Mouse (Mus musculus) T-helper 1 cell (primary cell): ENCODE results near the gene Tulp2.
"Not testable (repeated sequence)": the region's sequence is repeated elsewhere in the genome, so short reads cannot be mapped to it uniquely, and the experiment has no call there.

Experiments
- in situ Hi-C: fragments of 300-600 bp; cut with MboI, MseI; formaldehyde crosslinking; loops from one replicate; pipeline ENCODE4 v1.15.1; 2025; ENCODE audit warnings: high pct_unique_total_duplicates

Gene Tulp2

GRCm38 (mm10) chr7:45459564-45460140 lies 22.0 kb upstream of the Tulp2 start, which contains the start of gene Ftl1:
Ftl1 (minus strand) TSS chr7:45459884.
- in situ Hi-C loops, result not testable (repeated sequence)

DNA sequence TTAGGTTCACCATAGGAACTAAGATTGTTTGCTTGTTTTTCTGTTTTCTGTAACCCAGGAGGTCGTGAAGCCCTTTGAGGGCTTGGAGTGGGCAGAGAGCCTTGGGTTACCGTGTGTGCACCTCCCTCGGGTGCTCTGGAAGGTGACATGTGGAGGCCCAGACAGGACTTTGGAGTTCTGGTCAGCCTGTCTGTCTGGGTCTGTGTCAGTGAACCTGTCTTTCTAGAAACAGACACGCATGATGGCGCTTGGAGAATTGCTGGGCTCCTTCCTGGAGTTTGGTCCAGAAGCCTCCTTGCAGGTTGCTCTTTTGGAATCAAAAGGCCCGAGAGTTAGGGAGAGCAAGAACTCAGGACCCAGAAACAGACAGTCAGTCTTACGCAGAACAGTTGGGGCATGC lies 21.3 kb upstream of the Tulp2 start:
- in situ Hi-C loops, result no loop called here

DNA sequence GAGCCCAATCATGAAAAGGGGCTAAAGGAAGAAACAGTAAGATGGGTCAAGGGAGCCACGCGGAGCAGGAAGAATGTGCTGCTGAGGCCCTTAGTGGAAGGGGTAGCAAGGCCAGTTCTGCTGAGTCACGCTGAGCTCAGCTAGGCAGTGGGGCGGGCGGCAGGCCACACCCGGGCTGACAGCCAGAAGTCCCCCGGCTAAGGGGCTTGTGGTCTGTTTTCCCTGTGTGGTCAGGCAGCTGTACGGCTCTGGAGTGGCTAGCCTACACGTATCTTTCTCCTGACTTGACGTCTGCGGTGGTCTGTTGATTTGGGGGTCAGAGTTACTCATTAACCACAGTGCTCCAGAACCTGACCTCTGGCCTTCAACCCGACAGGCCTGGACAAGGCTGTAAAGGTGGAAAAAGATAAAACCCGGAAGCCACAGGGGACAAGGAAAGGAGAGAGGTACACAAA lies 20.8 kb upstream of the Tulp2 start:
- in situ Hi-C loops, result no loop called here

- in situ Hi-C loops, result no loop called here
These were observed 20.4 kb upstream of the Tulp2 start for GRCm38 (mm10) chr7:45461326-45461725.

DNA sequence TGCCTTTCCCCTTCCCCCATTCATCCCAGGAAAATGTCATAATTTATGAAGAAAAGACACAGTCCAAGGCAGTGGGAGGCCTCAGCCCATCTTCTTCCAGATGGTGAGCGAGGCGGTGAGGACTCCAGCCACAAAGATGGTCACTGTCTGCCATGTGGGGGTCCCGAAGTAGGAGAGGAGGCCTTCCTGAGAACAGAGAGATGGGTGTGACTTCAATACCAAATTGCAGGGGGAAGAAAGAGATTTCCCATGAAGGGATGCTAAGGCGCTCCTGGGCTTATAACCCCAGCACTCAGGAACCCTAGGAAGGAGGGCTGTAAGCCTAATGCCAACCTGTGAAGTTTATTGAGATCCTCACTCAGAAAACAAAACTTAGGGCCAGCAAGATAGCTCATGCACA lies 19.9 kb upstream of the Tulp2 start:
- in situ Hi-C loops, result no loop called here

GRCm38 (mm10) chr7:45462325-45462724 lies 19.4 kb upstream of the Tulp2 start:
- in situ Hi-C loops, result no loop called here

DNA sequence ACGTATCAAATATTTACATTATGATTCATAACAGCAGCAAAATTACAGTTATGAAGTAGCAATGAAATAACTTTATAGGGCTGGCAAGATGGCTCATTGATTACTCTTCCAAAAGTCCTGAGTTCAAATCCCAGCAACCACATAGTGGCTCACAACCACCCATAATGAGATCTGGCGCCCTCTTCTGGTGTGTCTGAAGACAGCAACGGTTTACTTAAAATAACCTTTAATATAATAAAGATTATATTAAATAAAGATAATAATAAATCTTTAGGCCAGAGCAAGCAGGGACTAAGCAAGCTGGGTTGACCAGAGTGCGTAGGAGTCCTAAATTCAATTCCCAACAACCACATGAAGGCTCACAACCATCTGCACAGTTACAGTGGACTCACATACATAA lies 18.8 kb upstream of the Tulp2 start:
- in situ Hi-C loops, result not testable (repeated sequence)

DNA sequence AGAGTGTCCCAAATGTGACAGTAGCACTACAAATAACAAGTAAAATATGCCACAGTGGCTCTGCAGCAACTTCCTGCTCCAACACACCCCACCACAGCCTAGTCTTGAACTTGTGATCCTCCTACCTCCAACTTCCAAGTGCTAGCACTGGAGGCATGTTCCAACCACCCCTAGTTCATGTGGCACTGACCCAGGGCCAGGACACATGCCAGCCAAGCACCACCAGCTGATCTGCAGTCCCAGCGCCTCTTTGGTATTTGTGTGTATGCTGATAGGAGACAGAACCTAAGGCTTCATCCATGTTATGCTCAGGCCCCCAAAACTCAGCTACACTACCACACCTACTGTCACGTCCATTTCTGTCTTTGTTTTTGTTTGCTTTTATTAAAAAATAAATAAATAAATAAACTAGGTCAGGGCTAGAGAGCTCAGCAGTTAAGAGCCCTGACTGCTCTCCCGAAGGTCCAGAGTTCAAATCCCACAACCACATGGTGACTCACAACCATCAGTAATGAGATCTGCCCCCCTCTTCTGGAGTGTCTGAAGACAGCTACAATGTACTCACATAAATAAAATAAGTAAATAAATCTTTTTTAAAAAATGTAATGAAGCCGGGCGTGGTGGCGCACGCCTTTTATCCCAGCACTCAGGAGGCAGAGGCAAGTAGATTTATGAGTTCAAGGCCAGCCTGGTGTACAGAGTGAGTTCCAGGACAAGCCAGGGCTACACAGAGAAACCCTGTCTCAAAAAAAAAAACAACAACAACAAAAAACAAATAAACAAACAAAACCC lies 17.5 kb upstream of the Tulp2 start:
- in situ Hi-C loops, result no loop called here

DNA sequence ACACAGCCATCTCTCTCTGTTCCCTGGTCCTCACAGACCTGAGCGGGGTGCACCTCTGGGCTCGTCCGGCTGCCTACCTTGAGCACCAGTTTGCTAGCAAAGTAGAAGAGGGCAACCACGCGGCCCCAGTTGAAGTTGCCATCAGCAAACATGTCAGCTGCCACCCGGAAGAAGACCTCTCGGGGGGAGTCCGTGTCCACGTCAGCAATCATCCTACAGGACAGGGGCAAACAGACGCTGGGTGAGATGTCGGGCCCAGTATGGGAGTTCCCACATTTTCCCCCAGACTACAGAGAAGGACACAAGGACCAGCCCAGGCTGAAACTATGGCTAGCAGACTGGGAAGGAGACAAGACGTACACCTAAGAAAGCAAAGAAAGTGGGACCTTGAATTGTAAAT lies 16.6 kb upstream of the Tulp2 start:
- in situ Hi-C loops, result no loop called here

- in situ Hi-C loops, result no loop called here
These were observed 16.1 kb upstream of the Tulp2 start for GRCm38 (mm10) chr7:45465549-45465948.

DNA sequence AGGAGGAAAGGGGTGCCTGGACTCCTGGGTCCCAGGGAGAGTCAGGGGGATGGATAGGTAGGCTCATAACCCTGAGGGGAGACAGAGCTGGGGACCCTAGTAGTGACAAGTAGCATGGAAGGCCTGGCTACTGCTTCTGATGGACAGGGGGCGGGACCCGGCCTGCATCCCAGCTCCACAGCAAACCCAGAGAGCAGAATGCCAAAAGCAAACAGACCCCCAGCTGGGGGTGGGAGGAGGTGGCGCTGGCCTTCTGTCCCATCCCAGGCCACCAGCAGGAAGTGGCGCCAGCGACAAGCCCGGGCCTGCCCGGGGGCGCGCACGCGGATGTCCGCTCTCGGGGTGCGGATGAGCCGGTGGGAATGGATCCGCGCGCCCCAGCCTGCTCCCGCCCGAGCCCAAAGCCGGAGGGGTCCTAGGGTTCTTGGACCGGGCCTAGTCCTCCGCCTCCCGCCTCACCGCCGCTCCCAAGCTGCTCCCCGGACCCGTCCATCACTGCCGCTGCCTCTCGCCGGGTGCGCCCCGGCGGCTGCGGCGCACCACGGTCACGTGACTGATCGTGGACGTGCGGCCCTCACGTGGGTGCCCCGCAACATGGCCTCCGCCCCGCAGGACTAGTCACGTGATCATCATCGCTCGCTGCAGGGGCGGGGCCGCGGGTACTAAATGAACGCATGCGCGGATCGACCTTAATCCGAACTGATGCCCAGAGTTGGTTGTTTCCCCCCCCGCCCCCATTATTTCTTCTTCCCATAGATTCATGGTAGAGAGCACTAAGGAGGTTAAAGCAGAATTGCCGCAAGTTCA lies 15.2 kb upstream of the Tulp2 start, which contains the start of gene Bax:
Bax (minus strand) TSS at position 616 of the 807 bp plus-strand sequence.
- in situ Hi-C loops, result no loop called here

DNA sequence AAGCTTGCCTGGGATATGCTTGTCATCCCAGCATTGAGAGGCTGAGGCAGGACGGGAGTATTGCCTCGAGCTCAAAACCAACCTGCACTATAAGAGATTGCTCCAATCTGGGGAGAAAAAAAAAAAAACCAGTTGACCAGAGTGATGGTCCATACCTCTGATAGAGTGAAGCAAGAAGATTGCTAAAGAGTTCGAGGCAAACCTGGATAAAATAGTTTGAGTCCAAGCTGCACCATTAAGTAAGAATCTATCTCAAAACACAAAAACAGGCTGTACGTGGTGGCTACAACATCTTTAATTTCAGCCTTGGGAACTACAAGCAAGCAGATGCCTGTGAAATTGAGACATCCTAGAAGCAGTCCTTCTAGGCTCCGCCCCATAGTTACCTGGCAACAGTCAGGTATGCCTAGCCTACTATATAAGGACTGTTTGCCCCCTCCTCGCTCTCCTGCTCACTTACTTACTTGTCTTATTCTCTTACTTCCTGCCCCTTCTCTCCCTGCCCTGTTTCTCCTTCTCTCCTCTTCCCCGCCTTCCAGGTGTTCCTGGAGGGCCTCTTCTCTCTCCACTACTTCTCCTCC lies 14.5 kb upstream of the Tulp2 start:
- in situ Hi-C loops, result no loop called here

GRCm38 (mm10) chr7:45470869-45471268 lies 10.8 kb upstream of the Tulp2 start:
- in situ Hi-C loops, result no loop called here

- in situ Hi-C loops, result no loop called here
These were observed 6.2 kb upstream of the Tulp2 start for GRCm38 (mm10) chr7:45475291-45475969.

DNA sequence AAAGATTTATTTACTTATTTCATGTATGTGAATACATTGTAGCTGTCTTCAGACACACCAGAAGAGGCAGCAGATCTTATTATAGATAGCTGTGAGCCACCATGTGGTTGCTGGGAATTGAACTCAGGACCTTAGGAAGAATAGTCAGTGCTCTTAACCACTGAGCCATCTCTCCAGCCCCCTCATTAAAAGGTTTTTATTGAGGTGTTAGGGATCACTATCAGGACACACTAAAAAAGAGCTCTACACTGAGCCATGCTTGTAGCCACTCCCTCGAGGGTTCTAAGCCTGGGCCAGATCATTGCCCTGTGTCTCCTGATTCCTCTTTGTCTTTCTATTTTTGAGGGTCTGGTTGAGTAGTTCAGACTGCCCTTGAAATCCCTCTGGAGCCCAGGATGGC lies 5.2 kb upstream of the Tulp2 start:
- in situ Hi-C loops, result no loop called here

- in situ Hi-C loops, result no loop called here
These were observed 4.7 kb upstream of the Tulp2 start for GRCm38 (mm10) chr7:45477003-45477402.

DNA sequence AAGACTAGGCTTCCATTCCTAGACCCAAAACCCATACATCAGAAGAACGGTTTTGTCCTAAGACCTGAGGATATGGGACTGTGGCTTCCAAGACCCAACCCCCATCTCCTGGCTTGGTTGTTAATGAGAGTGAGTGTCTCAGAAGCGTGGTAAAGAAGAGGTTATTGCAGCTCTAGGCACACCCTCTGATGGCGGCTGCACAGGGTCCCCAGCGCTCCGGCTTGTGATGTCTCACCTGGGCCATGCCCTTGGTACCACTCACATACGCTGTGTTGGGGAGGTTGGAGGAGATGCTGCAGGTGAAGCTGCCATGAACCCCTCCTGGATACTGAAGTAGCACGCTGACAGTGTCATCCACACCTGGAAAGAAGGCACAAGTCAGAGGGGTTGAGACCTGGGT lies 2.9 kb upstream of the Tulp2 start:
- in situ Hi-C loops, result no loop called here

GRCm38 (mm10) chr7:45480310-45480709 lies 1.4 kb upstream of the Tulp2 start:
- in situ Hi-C loops, result not testable (repeated sequence)

- in situ Hi-C loops, result no loop called here
These were observed 489 bp downstream of the Tulp2 start for GRCm38 (mm10) chr7:45482166-45482565.

- in situ Hi-C loops, result not testable (repeated sequence)
These were observed 3.3 kb downstream of the Tulp2 start for GRCm38 (mm10) chr7:45484985-45485384.

GRCm38 (mm10) chr7:45486158-45486557 lies 4.5 kb downstream of the Tulp2 start:
- in situ Hi-C loops, result no loop called here
